Mouse (Mus musculus): ENCODE measurements around the gene Pear1. TPM values are rescaled to one million over a fixed set of nuclear protein-coding genes. Genes with fewer than 3 reads are reported as not detected.

Gene Pear1
- total RNA-seq, 2 experiments from 2014 or later, result 17.9 to 21.7 TPM

DNA sequence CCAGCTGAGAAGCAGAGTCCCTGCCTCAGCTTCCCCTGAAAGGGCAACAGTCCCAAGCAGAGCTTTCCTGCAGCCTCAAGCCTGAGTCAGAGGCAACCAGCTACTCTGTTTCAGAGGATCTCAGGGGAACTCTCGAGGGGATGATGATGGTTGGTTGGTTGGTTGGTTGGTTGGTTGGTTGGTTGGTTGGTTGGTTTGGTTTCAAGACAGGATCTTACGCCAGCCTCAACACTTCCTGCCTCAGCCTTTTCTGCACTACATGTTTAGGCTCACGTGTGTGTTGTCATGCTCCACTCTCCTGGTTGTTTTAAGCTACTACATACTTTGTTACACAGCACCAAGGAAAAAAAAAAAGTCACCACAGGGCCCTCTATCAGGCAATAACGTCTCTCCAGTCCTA is 80.2 kb downstream of the Pear1 start:
- no peak for DNase-seq (ENCODE audit: low spot score)
- intact Hi-C loops (cut with DNase I), result no loop called here

GRCm38 (mm10) chr3:87742735-87743134 is 81.4 kb downstream of the Pear1 start:
- intact Hi-C loops (cut with DNase I), result no loop called here

DNA sequence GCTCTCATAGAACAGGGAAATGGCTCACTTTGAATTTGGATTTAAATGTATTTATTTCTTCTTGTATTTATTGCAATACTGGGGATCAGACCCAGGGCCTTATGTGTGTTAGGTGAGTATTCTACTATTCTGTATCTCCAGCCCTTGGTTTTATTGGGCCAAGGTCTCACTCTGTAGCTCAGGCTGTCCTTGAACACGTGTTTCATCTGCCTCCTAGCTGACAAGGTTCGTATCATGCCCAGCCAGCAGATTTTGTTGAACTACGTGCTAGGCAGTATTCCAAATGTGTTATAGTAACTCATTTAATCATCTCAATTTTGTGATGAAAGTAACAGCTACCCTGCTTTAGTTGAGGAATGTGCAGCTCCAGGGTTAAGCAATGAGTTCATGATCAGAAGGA is 82.1 kb downstream of the Pear1 start:
- no peak for DNase-seq (ENCODE audit: low spot score)
- intact Hi-C loops (cut with DNase I), result no loop called here

More at GRCm38 (mm10) chr3:87742735-87743134, 81.4 kb downstream of the Pear1 start:
- no peak for DNase-seq (ENCODE audit: low spot score)

DNA sequence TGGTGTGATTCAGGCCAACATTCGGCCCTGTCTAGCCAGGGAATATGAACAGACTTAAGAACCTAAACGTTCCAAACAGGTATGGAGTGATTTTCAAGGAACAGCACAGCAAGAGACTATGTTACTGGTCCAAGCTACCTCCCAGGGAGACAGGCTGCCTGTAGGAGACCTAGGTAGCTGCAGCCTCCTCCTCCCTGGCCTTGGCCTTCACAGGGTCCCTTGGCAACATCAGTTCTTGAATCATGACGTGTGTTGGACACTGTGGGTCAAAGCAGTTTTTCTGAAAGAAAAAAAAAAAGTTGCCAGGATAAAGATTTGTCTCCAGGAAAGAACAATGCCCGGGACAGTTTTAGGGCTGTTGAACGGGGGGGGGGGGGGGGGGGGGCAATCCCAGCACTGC is 85.2 kb downstream of the Pear1 start:
- intact Hi-C loops (cut with DNase I), result no loop called here
- DNase-seq (ENCODE audit: low spot score), result no peak

DNA sequence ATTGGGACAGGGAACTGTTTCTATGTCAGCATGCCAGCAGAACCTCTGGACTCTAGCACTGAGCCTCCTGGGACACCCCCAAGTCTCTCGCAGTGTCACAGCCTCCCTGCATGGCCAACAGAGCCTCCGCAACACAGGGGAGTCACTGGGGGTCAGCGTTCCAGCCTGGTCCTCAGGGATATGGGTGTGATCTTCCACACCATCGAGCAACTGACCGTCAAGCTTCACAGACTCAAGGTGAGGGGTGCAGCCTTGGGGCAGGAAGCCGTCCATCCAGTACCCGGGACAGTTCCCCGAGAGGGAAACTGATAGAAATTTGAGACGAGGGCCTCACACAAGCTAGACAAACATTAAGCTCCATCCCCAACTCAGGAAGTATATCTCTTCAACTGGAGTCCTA is 88.8 kb downstream of the Pear1 start:
- no peak for DNase-seq (ENCODE audit: low spot score)
- intact Hi-C loops (cut with DNase I), result no loop called here

- DNase-seq (ENCODE audit: low spot score), result no peak
- intact Hi-C loops (cut with DNase I), result no loop called here
These were observed 89.9 kb downstream of the Pear1 start for GRCm38 (mm10) chr3:87733984-87734761.

DNA sequence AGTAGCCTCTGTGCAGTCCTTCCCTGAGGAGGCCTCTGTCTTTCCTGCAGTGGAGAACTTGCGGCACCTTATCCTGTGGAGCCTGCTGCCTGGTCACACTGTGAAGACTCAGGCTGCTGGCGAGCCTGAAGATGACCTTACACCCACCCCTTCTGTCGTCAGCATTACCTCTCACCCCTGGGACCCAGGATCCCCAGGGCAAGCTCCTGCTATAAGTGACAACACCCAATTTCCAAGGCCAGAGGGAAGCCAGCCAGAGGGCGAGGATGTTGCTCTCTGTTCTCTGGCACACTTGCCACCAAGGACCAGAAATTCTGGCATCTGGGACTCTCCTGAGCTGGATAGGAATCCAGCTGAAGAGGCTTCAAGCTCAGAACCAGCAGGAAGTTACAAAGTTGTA is 91.0 kb downstream of the Pear1 start:
- no peak for DNase-seq (ENCODE audit: low spot score)
- intact Hi-C loops (cut with DNase I), result no loop called here

DNA sequence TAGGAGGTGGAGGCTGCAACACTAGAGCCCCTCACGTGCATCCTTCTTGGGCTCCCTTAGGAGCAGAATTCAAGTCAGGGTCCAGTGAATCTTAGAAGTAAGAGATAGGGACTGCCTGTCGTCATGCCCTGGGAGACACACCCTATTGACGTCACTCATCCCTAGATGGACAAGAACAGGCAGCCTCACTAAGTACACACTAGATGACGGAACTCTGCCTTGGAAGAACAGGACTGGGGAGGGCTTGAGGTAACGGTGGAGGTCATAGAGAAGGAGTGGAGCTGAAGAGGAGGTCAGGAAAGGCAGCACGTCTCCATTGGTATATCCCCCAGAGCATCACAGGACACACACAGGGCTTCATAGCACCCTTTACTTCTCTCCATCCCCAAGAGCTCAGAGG is 95.4 kb downstream of the Pear1 start:
- intact Hi-C loops (cut with DNase I), result no loop called here
- DNase-seq (ENCODE audit: low spot score), result no peak

- DNase-seq (ENCODE audit: low spot score), result no peak
These were observed 97.9 kb downstream of the Pear1 start for GRCm38 (mm10) chr3:87726191-87726590.

GRCm38 (mm10) chr3:87725396-87726160 is 98.5 kb downstream of the Pear1 start:
- intact Hi-C loops (cut with DNase I), result no loop called here
- no peak for DNase-seq (ENCODE audit: low spot score)

More at GRCm38 (mm10) chr3:87726191-87726590, 97.9 kb downstream of the Pear1 start:
- intact Hi-C loops (cut with DNase I), result no loop called here

DNA sequence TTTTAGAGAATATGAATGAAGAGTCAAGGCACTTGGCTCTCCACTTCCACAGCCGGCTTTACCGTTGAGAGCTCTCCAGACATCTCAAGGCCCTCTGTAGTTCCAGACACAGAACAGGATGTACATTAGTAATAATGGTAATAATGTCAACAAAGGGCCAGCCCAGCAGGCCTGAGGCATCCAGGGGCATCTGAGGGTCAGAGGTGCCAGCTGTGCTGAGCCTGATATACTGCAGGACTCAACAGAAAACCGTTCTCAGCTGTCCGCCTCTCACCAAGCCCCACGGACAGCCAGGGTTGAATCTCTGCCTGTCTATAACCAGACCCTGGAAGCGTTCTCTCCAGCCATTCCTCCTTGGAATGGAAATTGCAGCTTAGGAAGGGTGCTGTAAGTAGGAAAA is 99.5 kb downstream of the Pear1 start:
- intact Hi-C loops (cut with DNase I), result no loop called here
- DNase-seq (ENCODE audit: low spot score), result no peak

DNA sequence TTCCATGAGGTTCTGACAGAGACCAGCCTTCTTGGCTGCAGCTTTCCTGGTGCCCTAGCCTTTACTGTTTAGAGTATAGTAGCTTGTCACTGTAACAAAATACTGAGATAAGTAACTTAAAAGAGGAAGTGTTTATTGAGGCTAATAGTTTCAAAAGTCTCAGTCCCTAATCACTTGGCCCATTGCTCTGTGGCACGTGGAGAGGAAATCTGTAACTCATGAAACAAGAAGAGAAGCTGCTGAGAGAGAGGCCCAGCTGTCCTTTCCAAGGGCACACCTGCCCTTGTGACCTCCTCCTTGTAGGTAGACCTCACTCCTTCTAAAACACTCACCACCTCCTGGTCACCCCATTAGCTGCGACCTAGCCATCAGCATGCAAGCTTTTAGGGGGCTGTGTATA is 105.6 kb downstream of the Pear1 start:
- DNase-seq (ENCODE audit: low spot score), result no peak

More for the DNA sequence above, 105.6 kb downstream of the Pear1 start:
- intact Hi-C loops (cut with DNase I), result no loop called here

Other genes starting within 250 kb of the Pear1 start
- gene Arhgef11, start 206.7 kb downstream of the Pear1 start, total RNA-seq (2021), result 10 to 100 TPM; 19.4 to 19.9 TPM
- under 1 TPM; 0.16 to 0.17 TPM for gene Lrrc71, start 75.7 kb downstream of the Pear1 start, total RNA-seq (2021)
- gene Ntrk1, start 29.1 kb downstream of the Pear1 start, total RNA-seq (2021), result under 1 TPM; 0.17 to 0.18 TPM
- under 1 TPM in 1 of 2 experiments, not detected in 1; 0.08 TPM for gene Insrr, start 27.4 kb downstream of the Pear1 start, total RNA-seq (2021)
- under 1 TPM in 1 of 2 experiments, not detected in 1; 0.08 TPM for gene Sh2d2a, start 22.4 kb upstream of the Pear1 start, total RNA-seq (2021)
- 10 to 100 TPM; 48.3 to 50.7 TPM for gene Prcc, start 61.3 kb upstream of the Pear1 start, total RNA-seq (2021)
- gene Hdgf, start 82.0 kb upstream of the Pear1 start, total RNA-seq (2021), result 100 to 1,000 TPM; 108 to 112 TPM
- gene Mrpl24, start 95.2 kb upstream of the Pear1 start, total RNA-seq (2021), result 10 to 100 TPM; 68.3 to 70.1 TPM
- 10 to 100 TPM; 12.1 to 12.4 TPM for gene Isg20l2, start 106.0 kb upstream of the Pear1 start, total RNA-seq (2021)
- gene Rrnad1, start 106.4 kb upstream of the Pear1 start, total RNA-seq (2021), result 1 to 10 TPM; 6.0 to 6.1 TPM
- not detected for gene Crabp2, start 124.4 kb upstream of the Pear1 start, total RNA-seq (2021)
- gene Nes, start 146.8 kb upstream of the Pear1 start, total RNA-seq (2021), result 10 to 100 TPM; 20.9 to 25.1 TPM
- gene Bcan, start 175.9 kb upstream of the Pear1 start, total RNA-seq (2021), result under 1 TPM; 0.14 to 0.26 TPM
- not detected for gene Hapln2, start 203.3 kb upstream of the Pear1 start, total RNA-seq (2021)
- 10 to 100 TPM in 1 of 2 experiments, 1 to 10 TPM in 1; 7.8 to 10.2 TPM for gene Gpatch4, start 218.8 kb upstream of the Pear1 start, total RNA-seq (2021)
- gene Naxe, start 234.2 kb upstream of the Pear1 start, total RNA-seq (2021), result 10 to 100 TPM; 64.1 to 71.5 TPM

Measured in heart, postnatal 25 days (tissue).